Mouse (Mus musculus): ENCODE results near the gene Olfr1358.

- TF ChIP-seq HCFC1 (IDR thresholded peaks at IDR 0.05; ENCODE audit: borderline replicate concordance, insufficient read depth, low read length) (no peak), CHD2 (IDR thresholded peaks at IDR 0.05; ENCODE audit: low read depth, low read length) (no peak)
Observed at GRCm38 (mm10) chr10:78565070-78565469, 47.8 kb downstream of the Olfr1358 start.

Data from ES-E14 (cell line).